11 mouse cellular contexts compared by ENCODE assay signal in genomic region chr3:21963733-21964351, GRCm38 (mm10).
DNase-seq lines count a peak whose midpoint lies in the region; ATAC-seq and TF ChIP-seq lines count a peak whose summit lies in the region.
"Had no signal": no experiment of that assay in that cellular context is flagged by ENCODE, and none has a peak within 500 bp of the region (broad histone marks: within the 10 kb centered on the region; RNA-seq: fewer than 3 reads in every experiment).

No protein-coding gene starts in this region.

- no peaks in the 10 kb centered on the region for H3K36me3 ChIP-seq in embryonic facial prominence, embryonic 13.5 days
- no peaks in the 10 kb centered on the region for H3K36me3 ChIP-seq in embryonic facial prominence, embryonic 10.5 days (replicated peaks)
- H3K36me3 ChIP-seq in lung, embryonic 14.5 days (ENCODE audit: insufficient read depth) = no peaks in the 10 kb centered on the region
- no peaks in the 10 kb centered on the region for H3K36me3 ChIP-seq in limb, embryonic 10.5 days
- H3K36me3 ChIP-seq: forebrain, embryonic 15.5 days had no signal

- DNase-seq in embryonic facial prominence, embryonic 10.5 days (ENCODE audit: low spot score) = no peak
- DNase-seq in lung, embryonic 14.5 days = no peak
- DNase-seq in lung, postnatal 14 days = no peak
- no peak for DNase-seq in limb, embryonic 10.5 days (ENCODE audit: low spot score)
- no peak for DNase-seq in urinary bladder, postnatal 25 days (ENCODE audit: low spot score)

- TF ChIP-seq CTCF in lung, embryonic 14.5 days (IDR thresholded peaks at IDR 0.05; ENCODE audit: low read depth) = no peak
- no peak for TF ChIP-seq CTCF in embryonic fibroblast, embryonic 13.5 days (IDR thresholded peaks at IDR 0.05; ENCODE audit: borderline replicate concordance, insufficient read depth, low read length)

- no peak overlapping the region for H3K9ac ChIP-seq in embryonic facial prominence, embryonic 13.5 days
- no peak overlapping the region for H3K9ac ChIP-seq in lung, embryonic 14.5 days
- H3K9ac ChIP-seq: forebrain, embryonic 15.5 days had no signal

- no peak overlapping the region for H3K4me2 ChIP-seq in embryonic facial prominence, embryonic 13.5 days
- no peak overlapping the region for H3K4me2 ChIP-seq in lung, embryonic 14.5 days
- H3K4me2 ChIP-seq: forebrain, embryonic 15.5 days had no signal

- no peak overlapping the region for H3K4me3 ChIP-seq in embryonic facial prominence, embryonic 13.5 days
- no peak overlapping the region for H3K4me3 ChIP-seq in embryonic facial prominence, embryonic 10.5 days
- H3K4me3 ChIP-seq in lung, embryonic 14.5 days (ENCODE audit: low read depth, low read length) = no peak overlapping the region
- H3K4me3 ChIP-seq in embryonic fibroblast, embryonic 13.5 days (ENCODE audit: insufficient read depth, low read length) = no peak overlapping the region
- H3K4me3 ChIP-seq in limb, embryonic 10.5 days = no peak overlapping the region
- H3K4me3 ChIP-seq: forebrain, embryonic 15.5 days; left cerebral cortex, adult 2 months had no signal

- WGBS in embryonic facial prominence, embryonic 13.5 days = 93% methylated on average over 1 of the region's 1 CpGs
- WGBS in embryonic facial prominence, embryonic 10.5 days = 88% methylated on average over 1 of the region's 1 CpGs
- 88% methylated on average over 1 of the region's 1 CpGs for WGBS in lung, embryonic 14.5 days
- WGBS in limb, embryonic 10.5 days = 93% methylated on average over 1 of the region's 1 CpGs

- peaks cover 22% of the 10 kb centered on the region for H3K4me1 ChIP-seq in embryonic facial prominence, embryonic 13.5 days
- H3K4me1 ChIP-seq in embryonic facial prominence, embryonic 10.5 days = peaks cover 26% of the 10 kb centered on the region
- H3K4me1 ChIP-seq in lung, embryonic 14.5 days (ENCODE audit: insufficient read depth) = peaks cover 22% of the 10 kb centered on the region
- peaks cover 24% of the 10 kb centered on the region for H3K4me1 ChIP-seq in embryonic fibroblast, embryonic 13.5 days (ENCODE audit: control insufficient read depth, insufficient read depth, low read length)
- H3K4me1 ChIP-seq in limb, embryonic 10.5 days = peaks cover 19% of the 10 kb centered on the region

- no peak for ATAC-seq in embryonic facial prominence, embryonic 13.5 days (ENCODE audit: insufficient number of reproducible peaks, insufficient read depth, low FRiP score, low TSS enrichment, low read depth)
- no peak for ATAC-seq in lung, embryonic 14.5 days (ENCODE audit: insufficient read depth)
- no peak for ATAC-seq in megakaryocyte, adult 5-6 weeks (ENCODE audit: poor library complexity, severe bottlenecking)
- ATAC-seq: forebrain, embryonic 15.5 days had no signal

- no peaks in the 10 kb centered on the region for H3K9me3 ChIP-seq in embryonic facial prominence, embryonic 13.5 days
- no peaks in the 10 kb centered on the region for H3K9me3 ChIP-seq in embryonic facial prominence, embryonic 10.5 days
- no peaks in the 10 kb centered on the region for H3K9me3 ChIP-seq in lung, embryonic 14.5 days (ENCODE audit: low read depth, low read length)
- H3K9me3 ChIP-seq in limb, embryonic 10.5 days (replicated peaks) = no peaks in the 10 kb centered on the region
- H3K9me3 ChIP-seq: forebrain, embryonic 15.5 days had no signal

- no peak for TF ChIP-seq POLR2A in embryonic fibroblast, embryonic 13.5 days (IDR thresholded peaks at IDR 0.05; ENCODE audit: low read depth, low read length)

- H3K27me3 ChIP-seq in embryonic facial prominence, embryonic 13.5 days = no peaks in the 10 kb centered on the region
- no peaks in the 10 kb centered on the region for H3K27me3 ChIP-seq in embryonic facial prominence, embryonic 10.5 days (replicated peaks; ENCODE audit: low read depth, poor library complexity, severe bottlenecking)
- H3K27me3 ChIP-seq in lung, embryonic 14.5 days (ENCODE audit: insufficient read depth, low read length) = no peaks in the 10 kb centered on the region
- H3K27me3 ChIP-seq in limb, embryonic 10.5 days (ENCODE audit: low read depth, poor library complexity, severe bottlenecking) = no peaks in the 10 kb centered on the region
- H3K27me3 ChIP-seq: forebrain, embryonic 15.5 days had no signal

- H3K27ac ChIP-seq in embryonic facial prominence, embryonic 13.5 days = 0 out of 2 replicates have a peak overlapping the region, but pooled peaks have one; percentile 40
- no peak overlapping the region; the same call in 1 of the 2 replicates for H3K27ac ChIP-seq in embryonic facial prominence, embryonic 10.5 days (replicated peaks)
- peak overlapping the region; percentile 71 for H3K27ac ChIP-seq in lung, embryonic 14.5 days (ENCODE audit: low read depth)
- peak overlapping the region; percentile 92 for H3K27ac ChIP-seq in embryonic fibroblast, embryonic 13.5 days (ENCODE audit: insufficient read depth, low read length)
- 0 out of 2 replicates have a peak overlapping the region, but pooled peaks have one; percentile 1 for H3K27ac ChIP-seq in limb, embryonic 10.5 days
- H3K27ac ChIP-seq: forebrain, embryonic 15.5 days; kidney, postnatal 0 days; left cerebral cortex, adult 2 months had no signal
